Mouse (Mus musculus) heart, embryonic 10.5 days (tissue): ENCODE results near the gene Tmem145. TPM values are rescaled to one million over a fixed set of nuclear protein-coding genes. Genes with fewer than 3 reads are reported as not detected.

Experiments
- DNase-seq: peaks from one replicate; pipeline ENCODE4 v3.0.0-alpha.2; 2017; ENCODE audit warnings: low spot score
- H3K27ac ChIP-seq: fragments of 300-500 bp; sonication (generic); 2 replicates; pipeline ENCODE4 v1.5.1; 2016; ENCODE audit warnings: mild to moderate bottlenecking
- H3K27me3 ChIP-seq: fragments of 300-500 bp; sonication (generic); 2 replicates; pipeline ENCODE4 v1.6.1; 2016; ENCODE audit warnings: mild to moderate bottlenecking; ENCODE audit not compliant: poor library complexity, insufficient read depth, severe bottlenecking
- H3K36me3 ChIP-seq: fragments of 300-500 bp; sonication (generic); 2 replicates; pipeline ENCODE4 v1.6.1; 2016; ENCODE audit warnings: mild to moderate bottlenecking, moderate library complexity
- H3K4me1 ChIP-seq: fragments of 300-500 bp; sonication (generic); 2 replicates; pipeline ENCODE4 v1.6.1; 2016; ENCODE audit warnings: mild to moderate bottlenecking
- H3K4me3 ChIP-seq: fragments of 300-500 bp; sonication (generic); 2 replicates; pipeline ENCODE4 v1.5.1; 2016; ENCODE audit warnings: mild to moderate bottlenecking, moderate library complexity
- H3K9me3 ChIP-seq: fragments of 300-500 bp; sonication (generic); 2 replicates; pipeline ENCODE4 v1.6.1; 2016; ENCODE audit warnings: mild to moderate bottlenecking, moderate library complexity
- WGBS: fragments of 180-500 bp; shearing (Covaris S2); methylation state at CpG from one replicate; pipeline ENCODE4 v1.1.7; 2016; 5-methylcytosine and 5-hydroxymethylcytosine counted together
- polyA plus RNA-seq: library from polyadenylated mRNA; unstranded; fragments of >200 nt; fragmentation: Nextera tagmentation; extraction: Ambion mirVana; gene quantifications from 2 replicates; pipeline ENCODE4 v1.2.1, GENCODE M21; 2016

The Tmem145 gene
- polyA plus RNA-seq, 1 experiment from 2014 or later, result 0.63 TPM

GRCm38 (mm10) chr7:25270652-25271633 is 35.0 kb upstream of the Tmem145 start:
- Histone ChIP-seq H3K27me3 (no peaks in the 10 kb centered on the region), H3K9me3 (no peaks in the 10 kb centered on the region), H3K27ac (0 out of 2 replicates have a peak overlapping the region, but pooled peaks have one; percentile 7), H3K4me1 (peaks cover 69% of the 10 kb centered on the region), H3K36me3 (peaks cover 35% of the 10 kb centered on the region), H3K4me3 (no peak overlapping the region)
- WGBS, result 86% methylated on average over 35 of the region's 35 CpGs
- no peak for DNase-seq

DNA sequence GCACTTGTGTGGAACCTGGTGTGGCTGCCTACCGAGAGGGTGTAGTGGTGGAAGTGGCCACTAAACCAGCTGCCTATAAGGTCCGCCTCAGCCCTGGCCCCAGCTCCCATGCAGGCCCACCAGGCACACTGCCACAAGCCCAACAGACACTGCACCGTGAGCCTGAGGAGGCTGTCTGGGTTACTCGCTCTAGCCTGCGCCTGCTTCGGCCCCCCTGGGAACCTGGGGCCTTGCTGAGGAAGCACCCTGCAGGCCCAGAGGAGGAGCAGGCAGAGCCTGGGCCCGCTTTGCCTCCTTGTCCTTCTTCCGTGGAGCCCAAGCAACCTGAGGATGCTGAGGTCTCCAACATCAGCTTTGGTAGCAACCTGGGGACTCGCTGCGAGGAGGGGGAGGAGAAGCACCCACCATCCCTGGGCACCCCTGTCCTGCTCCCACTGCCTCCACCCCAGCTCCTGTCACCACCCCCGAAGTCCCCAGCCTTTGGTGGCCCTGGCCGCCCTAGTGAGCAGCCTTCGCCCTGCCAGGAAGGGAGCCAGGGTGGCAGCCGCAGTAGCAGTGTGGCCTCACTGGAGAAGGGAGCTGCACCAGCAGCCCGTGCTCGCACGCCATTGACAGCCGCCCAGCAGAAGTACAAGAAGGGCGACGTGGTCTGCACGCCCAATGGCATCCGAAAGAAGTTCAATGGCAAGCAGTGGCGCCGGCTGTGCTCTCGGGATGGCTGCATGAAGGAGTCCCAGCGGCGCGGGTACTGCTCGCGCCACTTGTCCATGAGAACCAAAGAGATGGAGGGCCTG is 34.1 kb upstream of the Tmem145 start:
- H3K27me3 ChIP-seq, result no peaks in the 10 kb centered on the region
- peaks cover 71% of the 10 kb centered on the region for H3K4me1 ChIP-seq
- H3K4me3 ChIP-seq, result no peak overlapping the region
- DNase-seq, result no peak
- 80% methylated on average over 30 of the region's 30 CpGs for WGBS
- H3K9me3 ChIP-seq, result no peaks in the 10 kb centered on the region
- no peak overlapping the region for H3K27ac ChIP-seq
- H3K36me3 ChIP-seq, result peaks cover 35% of the 10 kb centered on the region

- 81% methylated on average over 38 of the region's 38 CpGs for WGBS
- Histone ChIP-seq H3K27me3 (no peaks in the 10 kb centered on the region), H3K27ac (no peak overlapping the region; the same call in 1 of the 2 replicates), H3K4me1 (peaks cover 77% of the 10 kb centered on the region), H3K9me3 (no peaks in the 10 kb centered on the region), H3K36me3 (peaks cover 35% of the 10 kb centered on the region), H3K4me3 (peak overlapping the region; percentile 15; the same call in 1 of the 2 replicates)
- no peak for DNase-seq
Measured at GRCm38 (mm10) chr7:25272445-25273258, 33.3 kb upstream of the Tmem145 start.

DNA sequence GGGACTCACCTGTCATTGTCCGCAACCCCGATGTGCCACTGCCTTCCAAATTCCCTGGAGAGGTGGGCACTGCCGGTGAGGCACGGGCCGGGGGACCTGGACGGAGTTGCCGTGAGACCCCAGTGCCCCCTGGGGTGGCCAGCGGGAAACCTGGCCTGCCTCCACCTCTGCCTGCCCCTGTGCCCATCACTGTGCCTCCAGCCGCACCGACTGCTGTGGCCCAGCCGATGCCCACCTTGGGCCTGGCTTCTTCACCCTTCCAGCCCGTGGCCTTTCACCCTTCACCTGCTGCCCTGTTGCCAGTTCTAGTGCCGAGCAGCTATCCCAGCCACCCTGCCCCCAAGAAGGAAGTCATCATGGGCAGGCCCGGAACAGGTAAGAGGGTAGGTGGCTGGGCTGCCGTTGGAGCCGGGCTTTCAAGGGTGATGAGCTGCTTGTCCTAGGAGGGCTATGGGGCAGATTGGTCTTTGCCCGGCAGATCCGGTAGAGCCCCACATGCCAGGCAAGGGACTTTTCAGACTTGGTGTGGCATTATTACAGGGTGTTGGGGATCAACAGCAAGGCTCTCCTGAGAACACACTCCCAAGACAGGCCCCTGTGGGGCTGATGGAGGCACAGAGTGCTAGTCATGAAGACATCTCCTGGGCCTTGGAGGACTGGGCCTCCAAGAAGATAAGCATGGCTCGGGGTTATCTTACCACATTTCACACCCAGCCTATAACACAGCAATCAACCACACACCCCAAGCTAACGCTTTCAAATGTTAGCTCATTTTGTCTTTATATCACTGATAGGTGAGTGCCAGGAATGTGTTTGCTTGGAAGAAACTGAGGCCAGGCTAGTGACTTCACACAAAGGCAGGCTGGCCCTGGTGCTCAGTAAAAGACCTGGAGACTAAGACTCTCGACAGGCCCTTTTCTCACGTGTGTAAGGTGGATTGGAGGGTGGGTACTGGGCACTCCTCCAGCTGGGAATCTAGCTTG is 32.4 kb upstream of the Tmem145 start:
- no peak for DNase-seq
- WGBS, result 80% methylated on average over 22 of the region's 22 CpGs
- Histone ChIP-seq H3K9me3 (no peaks in the 10 kb centered on the region), H3K27me3 (no peaks in the 10 kb centered on the region), H3K36me3 (peaks cover 35% of the 10 kb centered on the region), H3K27ac (peak overlapping the region; percentile 69; the same call in 1 of the 2 replicates), H3K4me3 (peak overlapping the region; percentile 16), H3K4me1 (peaks cover 78% of the 10 kb centered on the region)

DNA sequence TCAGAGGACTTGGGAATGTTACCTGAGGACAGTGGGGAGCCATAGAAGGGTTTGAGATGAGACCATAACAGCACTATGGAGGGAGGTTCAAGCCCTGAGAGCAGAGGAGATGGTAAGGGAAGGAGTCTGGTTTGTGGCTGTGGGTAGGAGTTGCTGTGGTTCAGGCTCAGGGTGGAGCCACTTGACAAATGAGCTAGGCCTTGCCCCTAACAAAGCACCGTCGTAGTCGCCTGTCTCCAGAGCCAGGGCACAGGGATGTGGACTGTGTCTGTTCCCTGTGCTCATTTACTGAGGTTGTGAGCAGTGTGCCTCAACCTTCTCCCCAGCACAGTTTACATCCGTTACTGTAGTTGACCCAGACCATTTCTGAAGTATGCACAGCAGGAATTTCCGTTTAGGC is 31.3 kb upstream of the Tmem145 start:
- Histone ChIP-seq H3K36me3 (peaks cover 35% of the 10 kb centered on the region), H3K9me3 (no peaks in the 10 kb centered on the region), H3K27ac (peak overlapping the region; percentile 31; the same call in 1 of the 2 replicates), H3K27me3 (no peaks in the 10 kb centered on the region), H3K4me3 (no peak overlapping the region), H3K4me1 (peaks cover 74% of the 10 kb centered on the region)
- WGBS, result 51% methylated on average over 5 of the region's 5 CpGs
- DNase-seq, result no peak

DNA sequence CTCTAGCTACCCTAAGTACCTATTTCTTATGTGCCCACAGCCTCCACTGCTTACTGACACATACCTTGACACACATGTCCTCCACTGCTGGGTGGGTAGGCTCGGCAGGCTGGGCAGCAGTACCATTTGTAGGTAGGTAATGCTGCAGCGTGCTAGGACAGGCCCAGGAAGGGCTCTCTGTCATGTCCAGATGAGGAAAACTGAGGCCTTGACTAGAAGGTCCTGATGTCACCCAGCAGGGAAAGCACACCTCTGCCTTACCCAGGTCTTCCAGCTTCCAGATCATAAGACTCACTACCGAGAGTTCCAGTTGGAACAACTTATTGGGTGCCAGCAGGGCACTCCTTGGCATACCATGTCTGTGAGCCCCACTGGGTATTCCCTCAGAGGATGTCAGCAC is 30.9 kb upstream of the Tmem145 start:
- no peak for DNase-seq
- H3K27me3 ChIP-seq, result no peaks in the 10 kb centered on the region
- H3K4me3 ChIP-seq, result no peak overlapping the region
- H3K4me1 ChIP-seq, result peaks cover 74% of the 10 kb centered on the region
- peak overlapping the region; percentile 75; the same call in 1 of the 2 replicates for H3K27ac ChIP-seq
- 86% methylated on average over 3 of the region's 3 CpGs for WGBS
- no peaks in the 10 kb centered on the region for H3K9me3 ChIP-seq
- H3K36me3 ChIP-seq, result peaks cover 35% of the 10 kb centered on the region

- Histone ChIP-seq H3K27me3 (no peaks in the 10 kb centered on the region), H3K27ac (peak overlapping the region; percentile 75), H3K4me3 (peak overlapping the region; percentile 16; the same call in 1 of the 2 replicates), H3K9me3 (no peaks in the 10 kb centered on the region), H3K36me3 (peaks cover 34% of the 10 kb centered on the region), H3K4me1 (peaks cover 74% of the 10 kb centered on the region)
- 35% methylated on average over 9 of the region's 9 CpGs for WGBS
- peak; percentile 71 for DNase-seq
Measured at GRCm38 (mm10) chr7:25275555-25276298, 30.2 kb upstream of the Tmem145 start.

GRCm38 (mm10) chr7:25277405-25277804 is 28.5 kb upstream of the Tmem145 start:
- H3K27me3 ChIP-seq, result no peaks in the 10 kb centered on the region
- peaks cover 17% of the 10 kb centered on the region for H3K36me3 ChIP-seq
- H3K27ac ChIP-seq, result peak overlapping the region; percentile 98
- peak overlapping the region; percentile 89 for H3K4me3 ChIP-seq
- no peak for DNase-seq
- WGBS, result 86% methylated on average over 4 of the region's 4 CpGs
- no peaks in the 10 kb centered on the region for H3K9me3 ChIP-seq
- peaks cover 82% of the 10 kb centered on the region for H3K4me1 ChIP-seq

- Histone ChIP-seq H3K27me3 (no peaks in the 10 kb centered on the region), H3K27ac (peak overlapping the region; percentile 98), H3K4me1 (peaks cover 78% of the 10 kb centered on the region), H3K9me3 (no peaks in the 10 kb centered on the region), H3K36me3 (peaks cover 11% of the 10 kb centered on the region), H3K4me3 (peak overlapping the region; percentile 89)
- 10% methylated on average over 4 of the region's 4 CpGs for WGBS
- no peak for DNase-seq
Measured at GRCm38 (mm10) chr7:25277998-25278340, 27.9 kb upstream of the Tmem145 start.

GRCm38 (mm10) chr7:25278341-25279075 is 27.4 kb upstream of the Tmem145 start:
- no peaks in the 10 kb centered on the region for H3K9me3 ChIP-seq
- H3K4me3 ChIP-seq, result peak overlapping the region; percentile 89
- no peaks in the 10 kb centered on the region for H3K27me3 ChIP-seq
- WGBS, result under 1% methylated on average over 53 of the region's 60 CpGs
- peaks cover 6% of the 10 kb centered on the region; the same call in 1 of the 2 replicates for H3K36me3 ChIP-seq
- peak; percentile 97 for DNase-seq
- peak overlapping the region; percentile 98 for H3K27ac ChIP-seq
- H3K4me1 ChIP-seq, result peaks cover 78% of the 10 kb centered on the region
